Mouse (Mus musculus) hindbrain, embryonic 14.5 days (tissue): ENCODE measurements around the gene Acat1. TPM values are rescaled to one million over a fixed set of nuclear protein-coding genes. Genes with fewer than 3 reads are reported as not detected.

Experiments used
- ATAC-seq: fragments of 200-750 bp; cut with Nextera tagmentation; 2 replicates; pipeline ENCODE4 v1.8.0; 2017; ENCODE audit warnings: moderate number of reproducible peaks, mild to moderate bottlenecking, moderate TSS enrichment, moderate library complexity; ENCODE audit not compliant: low FRiP score
- DNase-seq: peaks from one replicate; pipeline ENCODE4 v3.0.0-alpha.2; 2015; ENCODE audit warnings: low spot score
- H3K27ac ChIP-seq: fragments of 300-500 bp; sonication (generic); 2 replicates; pipeline ENCODE4 v1.5.1; 2014; ENCODE audit warnings: mild to moderate bottlenecking, moderate library complexity
- H3K27me3 ChIP-seq: fragments of 300-500 bp; sonication (generic); 2 replicates; pipeline ENCODE4 v1.6.1; 2014; ENCODE audit warnings: mild to moderate bottlenecking, low read length, mixed read lengths; ENCODE audit not compliant: control insufficient read depth, insufficient read depth
- H3K36me3 ChIP-seq: fragments of 300-500 bp; sonication (generic); replicated peaks from 2 replicates; pipeline ENCODE4 v1.6.1; 2014; ENCODE audit not compliant: control insufficient read depth, insufficient read depth
- H3K4me1 ChIP-seq: fragments of 300-500 bp; sonication (generic); replicated peaks from 2 replicates; pipeline ENCODE4 v1.6.1; 2014; ENCODE audit warnings: antibody characterized with exemption, low read length, mixed read lengths; ENCODE audit not compliant: control insufficient read depth, insufficient read depth
- H3K4me2 ChIP-seq: fragments of 300-500 bp; sonication (generic); replicated peaks from 2 replicates; pipeline ENCODE4 v1.6.1; 2014; ENCODE audit warnings: mild to moderate bottlenecking, moderate library complexity
- H3K4me3 ChIP-seq: fragments of 300-500 bp; sonication (generic); replicated peaks from 2 replicates; pipeline ENCODE4 v1.5.1; 2014; ENCODE audit warnings: mild to moderate bottlenecking, low read length
- H3K9ac ChIP-seq: fragments of 300-500 bp; sonication (generic); 2 replicates; pipeline ENCODE4 v1.6.1; 2014
- H3K9me3 ChIP-seq: fragments of 300-500 bp; sonication (generic); 2 replicates; pipeline ENCODE4 v1.6.1; 2016; ENCODE audit warnings: low read length; ENCODE audit not compliant: control insufficient read depth
- WGBS: fragments of 180-500 bp; shearing (Covaris S2); extraction: QIAGEN DNeasy Blood & Tissue Kit; methylation state at CpG from one replicate; pipeline ENCODE4 v1.1.7; 2014; 5-methylcytosine and 5-hydroxymethylcytosine counted together
- polyA plus RNA-seq: library from polyadenylated mRNA; unstranded; fragments of >200 nt; fragmentation: Nextera tagmentation; extraction: Ambion mirVana; gene quantifications from 2 replicates; pipeline ENCODE4 v1.2.1, GENCODE M21; 2014

Acat1 gene
- polyA plus RNA-seq, 1 experiment from 2014 or later: 168 TPM

- peak overlapping the region; percentile 62 for H3K4me3 ChIP-seq
- H3K4me1 ChIP-seq: peaks cover 12% of the 10 kb centered on the region
- H3K9ac ChIP-seq: peak overlapping the region; percentile 82
- peak overlapping the region; percentile 88 for H3K27ac ChIP-seq
- H3K36me3 ChIP-seq: peaks cover 4% of the 10 kb centered on the region; the same call in 1 of the 2 replicates
- under 1% methylated on average over 33 of the region's 34 CpGs for WGBS
- no peak for ATAC-seq
- DNase-seq: no peak
- peak overlapping the region; percentile 93 for H3K4me2 ChIP-seq
- no peaks in the 10 kb centered on the region for H3K27me3 ChIP-seq
- H3K9me3 ChIP-seq: no peaks in the 10 kb centered on the region
Observed at GRCm38 (mm10) chr9:53537336-53537965, 72.7 kb downstream of the Acat1 start.

- Histone ChIP-seq H3K4me1 (peaks cover 12% of the 10 kb centered on the region), H3K9me3 (no peaks in the 10 kb centered on the region), H3K9ac (peak within 1 kb of the TSS; percentile 82), H3K4me2 (peak within 1 kb of the TSS; percentile 95), H3K27ac (peak within 1 kb of the TSS; percentile 88), H3K27me3 (no peaks in the 10 kb centered on the region), H3K4me3 (peak within 1 kb of the TSS; percentile 62), H3K36me3 (peaks cover 4% of the 10 kb centered on the region; the same call in 1 of the 2 replicates)
- peak; percentile 100 for ATAC-seq
- under 1% methylated on average over 69 of the region's 69 CpGs for WGBS
- DNase-seq: peak; percentile 100
Observed at GRCm38 (mm10) chr9:53536558-53537320, 73.4 kb downstream of the Acat1 start, which contains the start of the genes Atm and Npat. Gene Atm, minus strand, starts transcription at chr9:53536740. Gene Npat, plus strand, starts transcription at chr9:53537047.

- WGBS: 24% methylated on average over 17 of the region's 17 CpGs
- Histone ChIP-seq H3K27ac (peak overlapping the region; percentile 69), H3K9ac (peak overlapping the region; percentile 66), H3K4me3 (peak overlapping the region; percentile 62), H3K27me3 (no peaks in the 10 kb centered on the region), H3K9me3 (no peaks in the 10 kb centered on the region), H3K4me2 (peak overlapping the region; percentile 95), H3K4me1 (peaks cover 12% of the 10 kb centered on the region), H3K36me3 (peaks cover 13% of the 10 kb centered on the region)
- no peak for DNase-seq
- ATAC-seq: no peak
Observed at GRCm38 (mm10) chr9:53535416-53536320, 74.5 kb downstream of the Acat1 start.

Other genes with a start within 250 kb of the Acat1 start
- gene Kdelc2, start 226.4 kb downstream of the Acat1 start, polyA plus RNA-seq: 6.6 and 7.7 TPM in 2 replicates
- 0.31 TPM in 1 of 2 replicates, not detected in the other for gene 4930550C14Rik, start 208.1 kb downstream of the Acat1 start, polyA plus RNA-seq
- gene Atm, start 73.6 kb downstream of the Acat1 start, polyA plus RNA-seq: 10.2 and 12.9 TPM in 2 replicates
- 13.8 and 15.3 TPM in 2 replicates for gene Npat, start 73.3 kb downstream of the Acat1 start, polyA plus RNA-seq
- gene Cul5, start 59.6 kb upstream of the Acat1 start, polyA plus RNA-seq: 59.9 and 62.2 TPM in 2 replicates
- 3.1 and 3.2 TPM in 2 replicates for gene Rab39, start 95.8 kb upstream of the Acat1 start, polyA plus RNA-seq
- gene Slc35f2, start 161.2 kb upstream of the Acat1 start, polyA plus RNA-seq: 18.1 and 21.2 TPM in 2 replicates
- gene Sln, start 239.8 kb upstream of the Acat1 start, polyA plus RNA-seq: 0.20 TPM in 1 of 2 replicates, not detected in the other